Mouse (Mus musculus): ENCODE measurements at regions not wholly inside any gene's neighbourhood (a gene's known extent, or its start where the extent isn't known, plus 50 kb on each side); places are given as distances from the start of the nearest gene placed in this dataset.

DNA sequence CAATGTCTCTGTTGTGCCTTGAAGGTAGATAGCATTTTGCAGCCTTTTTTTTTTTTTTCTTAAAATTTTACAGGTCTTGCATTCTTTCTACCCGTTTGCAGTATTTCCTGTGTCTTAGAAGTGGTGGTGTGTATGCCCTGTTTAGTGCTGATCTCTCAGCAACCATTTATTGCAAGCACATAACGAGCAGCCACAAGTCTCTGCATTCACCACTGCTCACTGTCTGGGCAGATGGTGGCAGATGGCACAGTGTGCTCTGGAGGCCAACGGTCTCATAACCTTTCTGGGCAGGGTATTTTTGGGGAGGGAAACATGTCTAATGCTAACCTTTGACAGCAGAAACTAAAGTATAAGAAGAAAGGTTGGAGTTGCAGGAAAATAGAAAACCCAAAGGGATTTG is 266.1 kb upstream of the Ptger4 start:
- DNase-seq (ENCODE audit: low spot score in 2 of 2) = no peak

DNA sequence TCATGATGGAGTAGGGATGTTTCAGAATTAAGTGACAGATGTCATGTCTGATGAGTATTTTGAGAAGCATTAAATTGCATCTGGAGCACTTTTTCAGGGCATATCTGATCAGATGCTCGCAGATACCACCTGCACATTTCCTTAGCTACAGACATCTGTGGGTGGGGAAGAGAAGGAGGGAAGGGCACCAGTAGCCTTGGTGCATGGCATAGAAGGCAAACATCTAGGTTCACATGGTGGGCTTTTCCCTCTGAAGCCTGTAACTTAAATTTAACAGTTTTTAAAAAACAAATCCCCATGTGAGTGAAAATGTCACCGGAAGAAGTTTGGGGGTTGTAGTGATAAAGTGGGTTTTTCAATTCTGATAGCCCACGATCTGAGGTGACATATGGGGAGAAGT is 267.1 kb upstream of the Ptger4 start:
- DNase-seq (ENCODE audit: low spot score in 2 of 2) = no peak

DNA sequence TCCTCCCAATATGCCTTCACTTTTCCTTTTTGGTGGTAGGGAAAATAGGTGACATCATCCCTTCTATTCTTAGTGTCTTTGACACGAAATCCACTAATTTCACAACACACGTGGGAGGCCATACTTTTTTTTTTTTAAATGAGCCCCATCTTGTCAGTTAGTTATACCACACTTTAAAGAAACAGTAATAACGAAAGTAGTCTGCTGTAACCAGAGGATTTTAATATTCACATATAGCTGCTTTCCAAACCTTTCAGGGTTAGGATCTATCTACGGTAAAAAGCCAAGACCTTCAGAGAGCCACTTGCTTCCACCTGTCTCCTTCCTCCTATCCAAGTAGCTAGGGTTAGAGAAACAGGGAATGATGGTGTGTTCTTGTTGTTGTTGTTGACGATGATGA is 268.6 kb upstream of the Ptger4 start:
- no peak for DNase-seq (ENCODE audit: low spot score in 2 of 2)

DNA sequence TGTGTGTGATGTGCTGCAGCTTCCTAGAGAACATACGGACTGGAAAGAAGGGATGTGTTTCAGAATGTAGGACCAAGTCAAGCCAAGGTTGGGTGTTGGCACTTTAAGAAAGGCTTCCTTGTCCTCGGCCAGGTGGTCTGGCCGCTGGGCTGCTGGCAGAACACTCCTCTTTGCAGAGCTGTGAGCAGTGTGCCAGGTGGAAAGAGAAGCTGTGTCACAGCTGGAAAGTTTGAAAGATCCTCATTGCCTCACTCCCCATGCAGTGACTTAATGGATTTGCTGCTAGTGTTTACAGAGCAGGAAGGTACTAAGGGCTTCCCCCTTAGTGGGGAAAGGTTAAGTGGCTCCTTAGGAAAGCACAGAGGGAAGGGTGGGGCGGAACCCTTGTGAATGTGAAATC is 269.2 kb upstream of the Ptger4 start:
- DNase-seq (ENCODE audit: low spot score in 2 of 2) = no peak

DNA sequence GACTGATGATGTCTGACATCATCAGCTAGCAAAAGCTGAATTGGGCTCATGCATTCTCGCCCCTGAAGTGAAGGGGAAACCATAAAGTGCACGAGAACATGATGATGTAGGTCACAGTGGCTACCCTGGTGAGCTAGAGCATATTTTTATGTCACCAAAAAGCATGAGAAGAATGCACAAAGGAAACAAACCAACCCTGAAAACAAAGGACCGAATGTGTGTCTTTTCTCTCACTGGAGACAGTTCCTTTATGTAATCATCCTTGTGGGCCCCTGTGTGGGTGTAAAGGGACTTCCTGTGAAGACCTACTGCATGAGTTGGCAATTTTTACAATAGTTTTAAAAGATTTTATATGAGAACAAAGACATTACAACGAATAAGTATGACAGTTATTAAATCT is 270.2 kb upstream of the Ptger4 start:
- DNase-seq (ENCODE audit: low spot score in 2 of 2) = no peak

DNA sequence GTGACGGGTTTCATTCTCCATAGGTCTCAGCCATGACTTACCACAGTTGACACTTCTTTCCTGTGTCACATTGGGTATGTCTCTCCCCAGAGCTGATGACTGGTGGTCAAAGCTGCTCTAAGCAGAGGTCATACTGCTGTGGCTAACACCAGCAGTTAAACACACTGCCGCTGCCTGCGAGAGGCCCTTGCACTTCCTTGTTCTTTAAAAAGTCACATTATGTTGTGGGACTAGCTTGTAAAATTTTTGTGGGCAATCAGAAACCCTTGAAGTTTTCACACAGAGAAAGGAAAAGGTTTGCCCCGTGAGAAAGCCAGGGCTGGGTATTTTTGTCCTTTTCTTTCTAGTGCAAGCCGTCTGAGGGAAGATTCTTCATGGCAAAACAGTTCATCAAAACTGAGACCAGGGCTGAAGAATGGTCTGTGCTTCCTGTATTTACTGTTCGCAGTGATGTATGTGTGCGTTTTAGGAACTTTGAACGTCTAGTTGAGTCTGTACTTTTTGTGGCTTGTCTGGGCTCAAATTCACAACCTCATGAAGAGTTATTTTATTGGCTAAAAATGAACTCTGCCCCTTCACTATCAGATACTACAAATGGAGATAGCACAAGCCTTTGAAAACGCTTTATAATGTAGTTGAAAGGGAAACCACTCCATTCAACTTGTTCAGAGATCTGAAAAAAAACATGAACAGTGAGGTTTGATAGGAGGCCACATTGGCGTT is 273.4 kb upstream of the Ptger4 start:
- DNase-seq (ENCODE audit: low spot score in 2 of 2) = no peak

DNA sequence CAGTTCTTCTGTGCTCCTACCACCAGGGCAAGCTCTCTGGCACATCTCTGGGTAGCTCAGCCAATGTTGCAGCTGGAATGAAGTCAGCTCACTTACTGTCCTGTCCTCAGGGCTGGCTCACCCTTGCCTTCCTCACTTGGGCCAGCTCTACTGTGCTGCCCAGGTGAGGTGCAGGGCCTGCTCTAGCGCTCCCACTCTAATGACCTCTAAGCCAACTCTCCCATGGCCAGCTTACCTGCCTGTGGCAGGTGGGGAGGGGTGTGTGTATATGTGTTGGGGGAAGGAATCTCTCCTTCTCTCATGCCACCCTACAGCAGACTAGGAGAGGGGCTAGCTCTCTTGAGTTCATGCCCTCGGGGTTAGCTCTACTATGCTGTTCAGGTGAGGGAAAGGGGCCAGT is 275.6 kb upstream of the Ptger4 start:
- DNase-seq (ENCODE audit: low spot score in 2 of 2) = no peak

DNA sequence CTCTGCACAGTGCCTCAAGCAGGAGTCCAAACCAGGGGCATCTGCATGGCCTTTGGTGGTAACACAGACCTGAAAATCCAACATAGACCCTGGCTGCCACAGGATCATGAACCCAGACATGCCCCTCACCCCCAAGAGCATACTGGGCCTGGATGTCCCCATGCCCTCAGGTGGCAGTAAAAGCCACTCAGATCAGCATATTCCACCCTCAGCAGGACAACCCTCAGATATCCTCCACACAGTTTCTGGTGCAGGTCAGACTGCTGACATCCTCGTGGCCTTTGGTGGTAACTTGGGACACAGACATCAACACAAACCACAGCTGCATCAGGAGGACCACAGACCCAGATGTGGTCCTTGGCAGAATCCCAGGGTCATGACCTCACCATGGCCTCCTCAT is 276.0 kb upstream of the Ptger4 start:
- DNase-seq (ENCODE audit: low spot score in 2 of 2) = no peak

DNA sequence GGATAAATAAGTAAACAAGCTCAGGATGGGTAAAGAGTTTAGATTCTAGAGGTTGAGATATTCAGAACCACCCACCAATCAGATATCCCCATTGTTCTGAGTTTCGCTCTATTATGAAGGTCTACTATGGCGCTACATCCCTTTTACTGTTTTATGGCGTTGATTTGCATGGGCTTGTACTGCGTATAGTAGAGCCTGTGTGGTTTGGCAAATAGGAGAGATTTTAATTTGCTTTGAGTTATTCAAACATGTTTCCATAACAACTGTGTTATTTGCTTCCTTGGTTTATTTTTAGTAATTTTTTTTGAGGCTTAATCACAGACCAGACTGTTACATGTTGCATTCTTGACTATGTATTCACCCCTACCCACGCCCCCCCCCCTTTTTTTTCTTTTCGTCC is 284.6 kb upstream of the Ptger4 start:
- DNase-seq (ENCODE audit: low spot score in 2 of 2) = no peak

DNA sequence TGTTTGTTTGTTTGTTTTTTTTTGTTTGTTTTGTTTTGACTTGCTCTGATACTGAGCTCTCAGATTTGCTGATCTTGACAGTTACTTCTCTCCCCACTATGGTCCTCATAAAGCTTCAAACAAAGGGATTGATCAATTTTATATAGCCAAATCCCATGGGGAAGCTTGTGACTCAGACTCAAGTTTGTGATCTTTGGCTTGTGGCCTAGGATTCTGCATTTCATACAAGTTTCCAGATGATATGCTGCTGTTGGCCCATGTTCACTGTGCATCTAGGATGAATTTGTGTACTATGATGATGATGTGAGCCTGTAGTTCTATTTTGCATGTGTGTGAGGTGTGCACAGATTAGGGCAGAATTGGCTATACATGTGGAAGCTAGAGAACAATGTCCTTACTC is 289.7 kb upstream of the Ptger4 start:
- DNase-seq (ENCODE audit: low spot score in 2 of 2) = no peak

DNA sequence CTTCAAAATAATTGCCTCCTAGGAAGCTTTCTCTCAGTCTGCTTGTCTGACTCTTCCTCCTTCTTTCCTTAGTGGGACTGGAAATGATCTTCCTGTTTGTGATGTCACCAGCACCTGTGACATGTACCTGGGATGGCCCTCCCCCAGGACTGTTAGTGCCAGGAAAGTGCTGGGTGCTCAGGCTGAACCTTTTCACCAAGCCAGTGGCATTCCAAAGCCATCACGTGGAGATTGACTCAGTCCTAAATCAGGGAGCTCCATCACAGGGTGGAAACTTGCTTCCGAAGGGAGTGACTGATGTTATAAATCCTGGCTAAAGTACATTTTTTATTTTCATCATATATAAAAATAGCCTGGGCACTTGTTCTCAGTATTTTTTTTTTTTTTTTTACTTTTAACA is 293.4 kb upstream of the Ptger4 start:
- DNase-seq (ENCODE audit: low spot score in 2 of 2) = no peak

DNA sequence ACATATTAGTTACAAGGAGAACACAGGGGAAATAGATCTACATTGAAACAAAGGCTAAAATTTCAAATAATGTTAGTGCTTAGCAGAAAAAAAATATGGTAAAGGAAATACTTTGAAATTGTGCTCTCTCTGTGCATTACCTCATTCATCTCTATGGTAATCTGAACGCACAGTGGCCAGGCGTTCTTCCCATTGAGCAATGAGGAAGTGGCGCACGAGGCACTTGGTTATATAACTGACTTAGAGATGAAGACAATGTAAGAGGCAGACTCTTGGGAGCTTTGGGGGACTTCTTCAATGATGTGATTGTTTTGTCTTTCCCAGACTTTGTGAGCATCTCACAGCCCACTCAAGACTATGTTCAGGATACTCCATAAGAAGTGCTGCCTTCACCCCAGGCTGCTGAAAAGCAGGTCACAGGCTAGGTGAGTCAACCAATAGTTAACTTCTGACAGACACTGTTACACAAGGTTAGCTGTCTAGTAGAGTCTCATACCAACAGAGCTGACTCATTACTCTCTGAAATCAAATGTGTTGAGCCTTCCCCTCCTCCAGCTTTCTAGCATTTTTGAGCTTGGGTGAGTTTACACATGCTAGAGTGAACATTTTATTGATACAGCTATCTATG is 295.4 kb upstream of the Ptger4 start:
- no peak for DNase-seq (ENCODE audit: low spot score in 2 of 2)

DNA sequence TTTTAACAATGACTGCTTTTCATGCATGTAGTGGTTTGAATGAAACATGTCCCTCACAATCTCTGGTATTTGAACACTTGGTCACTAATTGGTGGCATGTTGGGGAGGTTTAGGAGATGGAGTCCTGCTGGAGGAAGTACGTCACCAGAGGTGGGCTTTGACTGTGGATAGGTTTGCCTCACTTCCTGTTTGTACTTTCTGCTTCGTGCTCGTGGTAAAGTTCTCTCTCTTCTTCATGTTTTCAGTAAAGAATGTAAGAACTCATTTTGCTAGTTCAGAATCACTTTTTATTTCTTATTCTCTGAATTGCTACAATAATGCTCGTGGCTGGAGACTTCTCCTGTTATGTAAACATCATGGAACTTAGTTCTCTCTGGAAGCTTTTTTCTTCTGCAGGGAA is 310.5 kb upstream of the Ptger4 start:
- DNase-seq (ENCODE audit: low spot score in 2 of 2) = no peak

DNA sequence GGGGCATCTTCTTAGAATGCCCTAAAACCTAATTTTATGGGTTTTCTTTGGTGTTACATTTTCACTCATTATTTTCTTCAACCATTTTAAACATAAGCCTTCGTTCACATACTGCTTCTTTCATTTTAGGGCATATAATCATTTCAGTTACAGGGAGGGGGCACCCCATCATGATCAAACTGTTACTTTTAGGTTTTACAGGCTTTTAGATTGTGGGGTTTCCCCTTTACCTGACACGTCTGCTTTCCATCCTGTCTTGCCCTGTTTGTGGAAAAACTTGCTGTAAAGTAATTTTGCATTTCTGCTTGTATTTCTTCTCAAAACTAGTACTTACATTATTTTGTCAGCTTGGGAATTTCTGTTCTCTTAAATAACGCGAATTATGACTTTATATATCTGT is 310.9 kb upstream of the Ptger4 start:
- DNase-seq (ENCODE audit: low spot score in 2 of 2) = no peak

DNA sequence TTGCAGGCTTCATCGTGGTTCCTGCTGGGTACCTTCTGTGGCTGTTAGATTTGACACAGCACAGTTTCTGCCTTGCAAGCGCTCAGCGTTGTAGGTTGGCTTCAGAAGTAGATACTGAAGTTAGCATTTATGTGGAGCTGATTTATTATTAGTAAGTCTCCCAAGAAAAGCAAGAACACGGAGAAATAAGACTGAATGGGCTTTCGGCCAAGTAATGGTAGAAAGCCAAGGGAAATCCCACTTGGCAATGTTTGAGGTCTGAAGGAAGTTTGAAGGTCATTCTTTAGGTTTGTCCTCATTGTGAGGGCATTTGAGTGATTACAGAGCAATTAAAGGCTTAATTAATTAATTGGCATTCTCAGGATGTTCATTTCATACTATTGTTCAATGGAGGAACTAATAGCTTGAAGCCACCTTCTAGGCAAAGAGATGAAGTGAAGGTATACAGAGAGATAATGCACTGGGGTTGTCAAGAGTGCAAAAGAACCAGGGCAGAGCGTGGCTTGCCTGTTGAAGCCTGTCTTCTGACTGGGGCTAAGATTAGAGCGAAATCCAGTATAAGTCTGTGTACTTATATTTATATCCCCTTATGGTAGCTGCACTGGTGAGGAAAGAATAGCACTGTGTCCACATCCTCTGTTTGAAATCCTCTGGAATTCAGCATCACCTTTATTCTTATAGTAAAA is 311.5 kb upstream of the Ptger4 start:
- no peak for DNase-seq (ENCODE audit: low spot score in 2 of 2)

DNA sequence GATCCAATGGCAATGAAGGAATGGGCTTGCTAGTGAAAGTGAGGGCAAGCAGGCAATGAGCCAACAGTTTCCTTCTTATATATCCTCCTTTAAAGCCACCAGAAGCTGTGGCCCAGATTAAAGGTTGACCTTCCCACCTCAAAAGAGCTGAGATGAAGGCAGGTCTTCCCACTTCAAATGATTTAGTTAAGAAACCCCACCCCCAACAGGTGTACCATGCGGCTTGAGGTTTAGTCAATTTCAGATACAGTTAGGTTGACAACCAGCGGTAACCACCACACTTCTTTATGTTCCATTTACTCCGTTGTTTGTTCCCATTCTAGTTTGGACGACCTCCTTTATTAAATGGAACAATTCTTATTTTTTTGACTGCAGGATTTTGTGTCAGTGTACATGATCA is 317.8 kb upstream of the Ptger4 start:
- DNase-seq (ENCODE audit: low spot score in 2 of 2) = no peak

DNA sequence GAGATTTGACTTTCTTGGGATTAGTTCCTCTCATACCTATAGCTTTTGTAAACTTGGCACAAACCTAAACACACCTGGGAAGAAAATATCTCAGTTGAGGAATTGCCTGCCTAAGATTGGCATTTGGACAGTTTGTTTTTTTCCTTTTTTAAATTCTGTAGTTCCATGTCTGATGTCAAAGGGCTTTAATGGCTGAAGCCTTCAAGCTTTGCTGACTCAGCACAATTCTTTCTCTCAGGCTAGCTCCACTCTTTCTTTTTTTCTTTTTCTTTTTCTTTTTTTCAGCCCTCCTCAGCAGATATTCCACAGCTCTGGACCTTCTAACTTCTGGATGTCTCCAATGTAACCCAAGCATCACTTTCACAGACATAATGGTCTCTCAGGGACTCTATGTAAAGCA is 330.4 kb upstream of the Ptger4 start:
- no peak for DNase-seq (ENCODE audit: low spot score in 2 of 2)

DNA sequence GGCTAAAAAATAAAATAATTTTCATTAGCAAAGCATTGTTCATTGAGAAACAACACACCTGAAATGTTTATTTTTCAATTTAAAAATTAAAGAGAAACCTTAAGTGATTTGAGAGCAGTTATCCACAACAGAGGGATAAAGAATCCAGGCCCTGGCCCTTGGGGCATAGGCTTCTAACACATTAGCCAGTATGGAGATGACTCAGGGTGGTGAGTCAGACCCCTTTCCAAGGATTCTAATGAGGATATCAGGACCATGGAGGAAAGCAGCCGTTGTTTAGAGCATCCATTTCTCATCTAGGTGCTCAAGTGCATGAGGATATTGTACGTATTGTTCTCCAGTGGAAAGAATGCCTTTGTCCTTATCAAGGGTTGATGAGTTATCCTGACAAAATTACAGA is 335.6 kb upstream of the Ptger4 start:
- DNase-seq (ENCODE audit: low spot score in 2 of 2) = no peak

DNA sequence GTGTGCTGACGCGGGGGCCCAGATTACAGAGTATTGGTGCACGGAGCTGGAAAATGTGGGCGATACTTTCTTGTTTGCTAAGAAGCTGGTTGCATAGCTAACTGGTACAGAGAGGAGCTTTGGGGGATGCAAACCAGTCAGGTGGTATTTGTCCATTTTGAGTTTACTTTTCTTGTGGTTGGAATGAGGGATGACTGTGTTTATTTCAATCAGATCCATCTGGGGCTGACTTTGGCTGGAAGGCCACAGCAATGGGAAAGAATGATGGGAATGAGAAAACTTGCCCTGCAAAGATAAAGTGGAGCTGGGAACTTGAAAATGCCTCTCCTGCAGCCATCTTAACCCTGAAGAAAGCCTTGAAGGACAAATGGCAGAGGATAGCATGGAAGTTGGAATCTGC is 336.4 kb upstream of the Ptger4 start:
- no peak for DNase-seq (ENCODE audit: low spot score in 2 of 2)

DNA sequence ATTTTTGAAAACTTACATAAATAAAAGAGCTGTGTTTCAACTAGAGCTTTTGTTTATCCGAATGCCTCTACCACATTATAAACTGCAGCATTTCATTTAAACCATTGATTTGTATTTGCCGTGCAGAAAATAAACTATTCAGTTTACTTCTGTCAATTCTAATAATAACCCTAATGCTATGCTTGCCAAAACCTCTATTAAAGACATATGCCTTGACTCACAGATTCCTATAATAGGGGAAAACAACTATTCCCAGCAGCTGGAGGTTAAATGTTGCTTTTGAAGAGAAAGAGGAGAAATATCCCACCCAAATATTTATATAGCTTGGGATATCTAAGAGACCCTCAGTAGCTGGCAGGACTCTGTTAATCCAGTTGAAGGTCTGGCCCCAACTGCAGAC is 340.4 kb upstream of the Ptger4 start:
- no peak for DNase-seq (ENCODE audit: low spot score in 2 of 2)

DNA sequence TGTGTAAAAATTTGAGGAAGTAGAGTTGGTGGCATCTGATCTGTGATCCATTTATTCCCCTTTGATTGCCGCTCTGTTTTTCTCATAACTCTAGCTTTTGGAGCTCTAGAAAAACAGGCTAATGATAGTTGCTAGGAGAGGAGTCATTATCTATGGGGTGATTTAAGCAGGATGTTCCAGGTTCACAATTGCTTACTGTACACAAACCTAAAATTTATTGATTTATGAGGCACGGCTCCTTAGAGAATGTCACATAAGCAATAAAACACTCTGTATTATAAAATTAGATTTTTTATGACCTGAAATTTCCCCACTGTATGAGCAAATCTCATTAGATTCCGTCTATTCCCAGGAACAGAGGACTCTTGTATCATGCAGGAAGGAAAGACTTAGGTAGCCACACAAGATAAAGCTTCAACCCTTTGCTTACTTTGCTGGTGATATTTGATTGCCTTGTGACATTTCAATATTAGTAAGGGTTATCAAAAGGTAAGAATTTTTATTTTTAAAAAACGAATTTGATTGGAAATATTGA is 360.8 kb upstream of the Ptger4 start:
- no peak for DNase-seq (ENCODE audit: low spot score in 2 of 2)

DNA sequence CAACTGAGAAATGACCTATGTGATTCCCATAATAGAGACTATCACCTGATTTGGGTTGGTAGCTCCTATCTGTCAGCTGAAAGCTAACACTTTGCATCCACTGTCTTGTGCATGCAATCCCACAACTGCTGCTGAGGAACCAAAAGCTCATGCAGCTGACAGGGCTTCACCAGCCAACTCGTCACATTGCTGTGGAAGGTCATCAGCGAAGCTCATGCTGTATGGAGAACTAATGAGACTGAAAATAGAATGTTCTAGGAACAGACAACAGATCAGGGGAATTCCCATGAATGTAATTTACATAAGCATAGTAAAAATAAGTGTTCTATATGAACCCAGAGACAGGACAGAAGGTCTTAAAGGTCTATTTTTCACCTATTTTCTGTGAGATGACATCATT is 363.5 kb upstream of the Ptger4 start:
- DNase-seq (ENCODE audit: low spot score in 2 of 2) = no peak

DNA sequence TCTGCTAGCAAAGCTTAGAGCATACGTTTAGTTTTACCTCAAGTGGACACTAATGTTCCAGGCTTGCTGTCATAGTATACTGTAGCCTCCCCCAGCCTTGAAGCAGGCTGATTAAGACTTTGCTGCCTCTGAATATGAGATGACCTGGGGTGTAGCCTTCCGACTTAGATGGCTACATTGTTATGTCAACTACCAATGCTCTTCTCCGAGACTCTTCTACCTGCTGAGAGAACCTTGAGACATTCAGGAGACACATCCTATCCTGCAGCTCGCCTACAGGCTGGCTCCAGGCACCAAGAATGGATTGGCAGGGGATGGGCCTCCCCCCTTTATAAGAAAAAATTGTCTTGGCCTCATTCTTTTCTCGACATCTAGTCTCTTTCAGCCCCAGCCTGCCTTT is 379.0 kb upstream of the Ptger4 start:
- no peak for DNase-seq (ENCODE audit: low spot score in 2 of 2)

Data from frontal cortex, postnatal 25 days (tissue).